Mouse (Mus musculus) myocyte (in vitro differentiated cells): Measurements from ENCODE around the gene Adra2b. TPM values are rescaled to one million over a fixed set of nuclear protein-coding genes. Genes with fewer than 3 reads are reported as not detected.

ENCODE experiments used
- H3K27me3 ChIP-seq: one replicate; pipeline ENCODE4 v1.6.1; 2011; ENCODE audit not compliant: control insufficient read depth, insufficient read depth, insufficient read length
- H3K36me3 ChIP-seq: one replicate; pipeline ENCODE4 v1.6.1; 2011; ENCODE audit not compliant: control insufficient read depth, insufficient read depth
- H3K4me2 ChIP-seq: one replicate; pipeline ENCODE4 v1.6.1; 2011; ENCODE audit warnings: low read depth, control low read depth
- H3K4me3 ChIP-seq: one replicate; pipeline ENCODE4 v1.5.1; 2011; ENCODE audit warnings: mild to moderate bottlenecking, control low read depth, moderate library complexity
- H3K79me2 ChIP-seq: one replicate; pipeline ENCODE4 v1.6.1; 2011; ENCODE audit not compliant: control insufficient read depth, insufficient read depth
- H3ac ChIP-seq: one replicate; pipeline ENCODE4 v1.6.1; 2011; ENCODE audit not compliant: control insufficient read depth, insufficient read length
- CEBPB ChIP-seq: IDR thresholded peaks from 2 replicates; pipeline ENCODE4 v1.6.1; 2011; ENCODE audit warnings: mild to moderate bottlenecking, moderate library complexity; ENCODE audit not compliant: poor library complexity, insufficient read depth, severe bottlenecking
- E2F4 ChIP-seq: IDR thresholded peaks from one replicate; pipeline ENCODE4 v1.6.1; 2011; ENCODE audit warnings: mild to moderate bottlenecking, control low read depth, moderate library complexity; ENCODE audit not compliant: insufficient read depth
- MAX ChIP-seq: IDR thresholded peaks from one replicate; pipeline ENCODE4 v1.6.1; 2011; ENCODE audit warnings: low read depth, mild to moderate bottlenecking, control low read depth
- MYOD1 ChIP-seq, 3 experiments: IDR thresholded peaks; one replicate each; pipeline ENCODE4 v1.6.1; 2011; ENCODE audit warnings: control low read depth in 2 of 3, low read depth in 2 of 3, mild to moderate bottlenecking in 2 of 3, moderate library complexity in 1 of 3; ENCODE audit not compliant: insufficient read length in 2 of 3, control insufficient read depth in 1 of 3
- MYOG ChIP-seq, 3 experiments: IDR thresholded peaks; one replicate each; pipeline ENCODE4 v1.6.1; 2011; ENCODE audit warnings: control low read depth in 2 of 3, low read depth in 2 of 3, mild to moderate bottlenecking in 2 of 3; ENCODE audit not compliant: insufficient read length in 2 of 3, control insufficient read depth in 1 of 3, insufficient read depth in 1 of 3
- POLR2A ChIP-seq: IDR thresholded peaks from one replicate; pipeline ENCODE4 v1.6.1; 2011; ENCODE audit warnings: low read depth, mild to moderate bottlenecking, control low read depth, moderate library complexity; ENCODE audit not compliant: insufficient read length
- POLR2AphosphoS2 ChIP-seq: IDR thresholded peaks from one replicate; pipeline ENCODE4 v1.6.1; 2011; ENCODE audit warnings: low read depth, control low read depth; ENCODE audit not compliant: insufficient read length
- REST ChIP-seq: IDR thresholded peaks from one replicate; pipeline ENCODE4 v1.6.1; 2011; ENCODE audit warnings: mild to moderate bottlenecking, control low read depth, moderate library complexity; ENCODE audit not compliant: insufficient read depth, insufficient read length
- SRF ChIP-seq: IDR thresholded peaks from one replicate; pipeline ENCODE4 v1.6.1; 2011; ENCODE audit warnings: low read depth; ENCODE audit not compliant: control insufficient read depth, insufficient read length
- TCF12 ChIP-seq: IDR thresholded peaks from one replicate; pipeline ENCODE4 v1.6.1; 2011; ENCODE audit warnings: mild to moderate bottlenecking, control low read depth; ENCODE audit not compliant: poor library complexity, insufficient read depth, severe bottlenecking
- TCF3 ChIP-seq: IDR thresholded peaks from one replicate; pipeline ENCODE4 v1.6.1; 2011; ENCODE audit warnings: low read depth, control low read depth; ENCODE audit not compliant: insufficient read length
- USF1 ChIP-seq: IDR thresholded peaks from one replicate; pipeline ENCODE4 v1.6.1; 2011; ENCODE audit warnings: low read depth, mild to moderate bottlenecking, control low read depth, moderate library complexity
- polyA plus RNA-seq: library from polyadenylated mRNA; unstranded; fragments of >200 nt; fragmentation: generic; extraction: Trizol; gene quantifications from one replicate; pipeline ENCODE4 v1.2.1, GENCODE M21; 2012; ENCODE audit warnings: missing spikeins

Adra2b gene
- polyA plus RNA-seq, 1 experiment = not detected

GRCm38 (mm10) chr2:127346334-127346733 is 16.7 kb upstream of the Adra2b start:
- no peak overlapping the region for H3K4me2 ChIP-seq
- peaks cover 12% of the 10 kb centered on the region for H3K27me3 ChIP-seq
- no peaks in the 10 kb centered on the region for H3K36me3 ChIP-seq
- no peak overlapping the region for H3ac ChIP-seq
- no peak overlapping the region for H3K4me3 ChIP-seq
- no peaks in the 10 kb centered on the region for H3K79me2 ChIP-seq
- no peak for TF ChIP-seq CEBPB
- no peak for TF ChIP-seq SRF
- TF ChIP-seq MYOG (IDR thresholded peaks at IDR 0.05; ENCODE audit: control insufficient read depth in 1 of 3, insufficient read depth in 1 of 3, insufficient read length in 2 of 3, low read depth in 2 of 3) = no peak
- TF ChIP-seq REST = no peak
- no peak for TF ChIP-seq E2F4
- no peak for TF ChIP-seq USF1
- no peak for TF ChIP-seq MYOD1 (IDR thresholded peaks at IDR 0.05; ENCODE audit: control insufficient read depth in 1 of 3, insufficient read length in 2 of 3, low read depth in 2 of 3)
- TF ChIP-seq TCF12 = no peak
- no peak for TF ChIP-seq POLR2A
- TF ChIP-seq MAX = no peak
- TF ChIP-seq POLR2AphosphoS2 = no peak
- no peak for TF ChIP-seq TCF3

GRCm38 (mm10) chr2:127347147-127347985 is 15.6 kb upstream of the Adra2b start:
- Histone ChIP-seq H3K4me2 (no peak overlapping the region), H3K4me3 (no peak overlapping the region), H3K79me2 (no peaks in the 10 kb centered on the region), H3ac (no peak overlapping the region), H3K27me3 (peaks cover 12% of the 10 kb centered on the region), H3K36me3 (no peaks in the 10 kb centered on the region)
- TF ChIP-seq MYOD1 (IDR thresholded peaks at IDR 0.05; ENCODE audit: control insufficient read depth in 1 of 3, insufficient read length in 2 of 3, low read depth in 2 of 3) (no peak), TCF12 (no peak), CEBPB (no peak), E2F4 (no peak), TCF3 (no peak)

DNA sequence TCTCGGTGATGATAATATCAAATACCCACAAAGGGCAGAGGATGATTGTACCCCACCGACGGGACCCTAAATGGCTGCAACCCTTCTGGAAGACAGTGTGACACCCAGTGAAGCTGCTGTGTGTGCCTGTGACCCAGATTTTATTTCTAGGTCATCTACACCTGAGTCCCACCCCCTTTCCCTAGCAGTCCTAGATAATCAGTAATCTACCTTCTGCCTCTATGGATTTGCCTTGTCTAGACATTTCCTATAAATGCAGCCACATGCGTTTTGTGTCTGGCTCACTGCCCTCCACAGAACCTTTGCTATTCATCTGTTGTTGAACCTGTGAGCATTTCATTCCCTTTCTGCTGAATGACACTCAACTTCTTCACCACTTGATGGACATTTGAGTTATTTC is 9.1 kb upstream of the Adra2b start:
- TF ChIP-seq MYOG (IDR thresholded peaks at IDR 0.05; ENCODE audit: control insufficient read depth in 1 of 3, insufficient read depth in 1 of 3, insufficient read length in 2 of 3, low read depth in 2 of 3) (no peak), TCF3 (no peak), POLR2A (no peak), USF1 (no peak), E2F4 (no peak), MAX (no peak), MYOD1 (IDR thresholded peaks at IDR 0.05; ENCODE audit: control insufficient read depth in 1 of 3, insufficient read length in 2 of 3, low read depth in 2 of 3) (no peak), TCF12 (no peak), SRF (no peak), REST (no peak), POLR2AphosphoS2 (no peak), CEBPB (no peak)
- Histone ChIP-seq H3K4me3 (no peak overlapping the region), H3K27me3 (peaks cover 34% of the 10 kb centered on the region), H3ac (no peak overlapping the region), H3K79me2 (no peaks in the 10 kb centered on the region), H3K4me2 (no peak overlapping the region), H3K36me3 (no peaks in the 10 kb centered on the region)

- H3K36me3 ChIP-seq = no peaks in the 10 kb centered on the region
- H3K4me3 ChIP-seq = no peak overlapping the region
- TF ChIP-seq REST (no peak), MAX (no peak), TCF12 (no peak), SRF (no peak)
Measured at GRCm38 (mm10) chr2:127363282-127363652, 259 bp downstream of the Adra2b start.

GRCm38 (mm10) chr2:127363696-127364095 is 688 bp downstream of the Adra2b start:
- Histone ChIP-seq H3K36me3 (no peaks in the 10 kb centered on the region), H3K27me3 (peaks cover 70% of the 10 kb centered on the region), H3ac (no peak overlapping the region), H3K4me2 (no peak overlapping the region), H3K79me2 (no peaks in the 10 kb centered on the region), H3K4me3 (no peak overlapping the region)
- no peak for TF ChIP-seq MYOD1 (IDR thresholded peaks at IDR 0.05; ENCODE audit: control insufficient read depth in 1 of 3, insufficient read length in 2 of 3, low read depth in 2 of 3)
- no peak for TF ChIP-seq REST
- no peak for TF ChIP-seq SRF
- no peak for TF ChIP-seq CEBPB
- TF ChIP-seq MAX = no peak
- no peak for TF ChIP-seq MYOG (IDR thresholded peaks at IDR 0.05; ENCODE audit: control insufficient read depth in 1 of 3, insufficient read depth in 1 of 3, insufficient read length in 2 of 3, low read depth in 2 of 3)
- TF ChIP-seq TCF3 = no peak
- TF ChIP-seq TCF12 = no peak
- TF ChIP-seq POLR2AphosphoS2 = no peak
- TF ChIP-seq POLR2A = no peak
- no peak for TF ChIP-seq E2F4
- TF ChIP-seq USF1 = no peak

More at GRCm38 (mm10) chr2:127363282-127363652, 259 bp downstream of the Adra2b start:
- peak overlapping the region; percentile 70 for H3K4me2 ChIP-seq
- H3ac ChIP-seq = no peak overlapping the region
- peaks cover 69% of the 10 kb centered on the region for H3K27me3 ChIP-seq
- no peaks in the 10 kb centered on the region for H3K79me2 ChIP-seq
